Mouse (Mus musculus) hindbrain, embryonic 13.5 days (tissue): ENCODE results near the gene Kcnj12. TPM values are rescaled to one million over a fixed set of nuclear protein-coding genes. Genes with fewer than 3 reads are reported as not detected.

Experiments
- ATAC-seq: fragments of 200-750 bp; cut with Nextera tagmentation; 2 replicates; pipeline ENCODE4 v1.8.0; 2017; ENCODE audit warnings: moderate TSS enrichment; ENCODE audit not compliant: low FRiP score
- H3K27ac ChIP-seq: fragments of 300-500 bp; sonication (generic); 2 replicates; pipeline ENCODE4 v1.5.1; 2015; ENCODE audit warnings: inconsistent platforms, mild to moderate bottlenecking, moderate library complexity
- H3K27me3 ChIP-seq: fragments of 300-500 bp; sonication (generic); 2 replicates; pipeline ENCODE4 v1.6.1; 2015; ENCODE audit warnings: mild to moderate bottlenecking, inconsistent platforms
- H3K36me3 ChIP-seq: fragments of 300-500 bp; sonication (generic); 2 replicates; pipeline ENCODE4 v1.6.1; 2015; ENCODE audit warnings: mild to moderate bottlenecking, inconsistent platforms
- H3K4me1 ChIP-seq: fragments of 300-500 bp; sonication (generic); replicated peaks from 2 replicates; pipeline ENCODE4 v1.6.1; 2015; ENCODE audit warnings: inconsistent platforms
- H3K4me2 ChIP-seq: fragments of 300-500 bp; sonication (generic); 2 replicates; pipeline ENCODE4 v1.6.1; 2015; ENCODE audit warnings: inconsistent platforms, mild to moderate bottlenecking, moderate library complexity
- H3K4me3 ChIP-seq: fragments of 300-500 bp; sonication (generic); 2 replicates; pipeline ENCODE4 v1.5.1; 2015; ENCODE audit warnings: mild to moderate bottlenecking, inconsistent platforms
- H3K9ac ChIP-seq: fragments of 300-500 bp; sonication (generic); 2 replicates; pipeline ENCODE4 v1.6.1; 2015; ENCODE audit warnings: mild to moderate bottlenecking, inconsistent platforms
- H3K9me3 ChIP-seq: fragments of 300-500 bp; sonication (generic); 2 replicates; pipeline ENCODE4 v1.6.1; 2016; ENCODE audit warnings: inconsistent platforms
- WGBS: fragments of 180-500 bp; shearing (Covaris S2); methylation state at CpG from one replicate; pipeline ENCODE4 v1.1.7; 2015; 5-methylcytosine and 5-hydroxymethylcytosine counted together
- polyA plus RNA-seq: library from polyadenylated mRNA; unstranded; fragments of >200 nt; fragmentation: Nextera tagmentation; extraction: Ambion mirVana; gene quantifications from 2 replicates; pipeline ENCODE4 v1.2.1, GENCODE M21; 2015

Kcnj12 gene
- polyA plus RNA-seq, 1 experiment from 2014 or later, result 3.8 TPM

DNA sequence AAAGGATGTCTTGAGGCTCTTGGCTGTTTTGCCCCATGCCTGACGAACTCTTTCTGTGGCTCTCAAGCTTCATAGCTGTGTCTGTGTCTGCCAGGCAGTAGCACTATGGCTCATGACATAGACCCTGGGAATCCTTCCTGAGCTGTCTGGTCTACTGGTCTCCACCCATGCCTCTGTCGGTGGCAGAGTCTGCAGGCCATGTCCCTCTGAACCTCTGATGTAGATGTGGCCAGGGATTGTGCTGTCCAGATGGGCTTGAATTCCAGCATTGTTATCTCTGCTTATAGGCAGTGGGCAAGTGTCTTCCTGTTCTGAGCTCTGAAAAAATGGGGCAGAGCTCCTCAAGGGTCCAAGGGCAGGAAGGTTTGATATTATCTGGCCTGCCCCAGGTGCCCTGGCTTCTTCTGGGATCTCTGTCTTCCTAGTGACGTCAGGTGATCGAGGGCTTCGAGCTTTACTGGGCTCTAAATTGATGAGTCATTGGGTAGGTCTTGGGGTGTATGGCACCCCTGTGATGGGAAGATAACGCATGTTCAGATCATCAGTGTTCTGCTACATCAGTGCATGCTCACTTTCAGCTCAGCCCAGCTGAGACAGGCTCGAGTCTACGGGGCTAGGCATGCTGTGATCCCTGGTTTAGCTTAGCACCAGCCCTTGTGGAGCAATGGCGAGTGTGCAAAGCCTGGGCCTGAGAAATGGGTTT is 44.9 kb downstream of the Kcnj12 start:
- Histone ChIP-seq H3K27ac (no peak overlapping the region), H3K4me2 (no peak overlapping the region), H3K36me3 (peaks cover 3% of the 10 kb centered on the region), H3K27me3 (0 out of 2 replicates have a peak, but pooled peaks cover under 1% of the 10 kb centered on the region), H3K9ac (no peak overlapping the region), H3K4me1 (peaks cover 7% of the 10 kb centered on the region; the same call in 1 of the 2 replicates), H3K9me3 (no peaks in the 10 kb centered on the region), H3K4me3 (no peak overlapping the region)
- ATAC-seq, result no peak
- 90% methylated on average over 9 of the region's 9 CpGs for WGBS

- no peak overlapping the region for H3K4me2 ChIP-seq
- WGBS, result 85% methylated on average over 10 of the region's 10 CpGs
- H3K4me3 ChIP-seq, result no peak overlapping the region
- H3K27ac ChIP-seq, result no peak overlapping the region
- no peak overlapping the region for H3K9ac ChIP-seq
- H3K4me1 ChIP-seq, result peaks cover 7% of the 10 kb centered on the region; the same call in 1 of the 2 replicates
- no peaks in the 10 kb centered on the region for H3K27me3 ChIP-seq
- no peak for ATAC-seq
- no peaks in the 10 kb centered on the region for H3K9me3 ChIP-seq
- peaks cover 3% of the 10 kb centered on the region for H3K36me3 ChIP-seq
Observed at GRCm38 (mm10) chr11:61068866-61069265, 46.5 kb downstream of the Kcnj12 start.

- Histone ChIP-seq H3K4me2 (no peak overlapping the region), H3K4me1 (peaks cover 7% of the 10 kb centered on the region; the same call in 1 of the 2 replicates), H3K4me3 (no peak overlapping the region), H3K9me3 (no peaks in the 10 kb centered on the region), H3K9ac (no peak overlapping the region), H3K36me3 (peaks cover 3% of the 10 kb centered on the region), H3K27me3 (no peaks in the 10 kb centered on the region), H3K27ac (no peak overlapping the region)
- 98% methylated on average over 18 of the region's 18 CpGs for WGBS
- no peak for ATAC-seq
Observed at GRCm38 (mm10) chr11:61069645-61070044, 47.3 kb downstream of the Kcnj12 start.

GRCm38 (mm10) chr11:61074646-61075317 is 52.4 kb downstream of the Kcnj12 start:
- Histone ChIP-seq H3K4me1 (peaks cover 7% of the 10 kb centered on the region; the same call in 1 of the 2 replicates), H3K27me3 (no peaks in the 10 kb centered on the region)
- WGBS, result 85% methylated on average over 5 of the region's 5 CpGs

GRCm38 (mm10) chr11:61075361-61076326 is 53.3 kb downstream of the Kcnj12 start:
- Histone ChIP-seq H3K27me3 (no peaks in the 10 kb centered on the region), H3K9me3 (no peaks in the 10 kb centered on the region), H3K4me3 (no peak overlapping the region), H3K4me2 (no peak overlapping the region), H3K9ac (no peak overlapping the region), H3K36me3 (no peaks in the 10 kb centered on the region), H3K4me1 (peaks cover 7% of the 10 kb centered on the region; the same call in 1 of the 2 replicates), H3K27ac (no peak overlapping the region)
- no peak for ATAC-seq
- 86% methylated on average over 15 of the region's 15 CpGs for WGBS

More at GRCm38 (mm10) chr11:61074646-61075317, 52.4 kb downstream of the Kcnj12 start:
- no peaks in the 10 kb centered on the region; the same call in 1 of the 2 replicates for H3K36me3 ChIP-seq
- no peak overlapping the region for H3K4me2 ChIP-seq
- no peak for ATAC-seq
- no peak overlapping the region for H3K4me3 ChIP-seq
- no peak overlapping the region for H3K27ac ChIP-seq
- H3K9ac ChIP-seq, result no peak overlapping the region
- no peaks in the 10 kb centered on the region for H3K9me3 ChIP-seq

- Histone ChIP-seq H3K36me3 (no peaks in the 10 kb centered on the region), H3K9ac (no peak overlapping the region), H3K4me3 (no peak overlapping the region), H3K4me1 (no peaks in the 10 kb centered on the region), H3K27ac (no peak overlapping the region), H3K4me2 (no peak overlapping the region), H3K9me3 (no peaks in the 10 kb centered on the region), H3K27me3 (0 out of 2 replicates have a peak, but pooled peaks cover 9% of the 10 kb centered on the region)
- WGBS, result 93% methylated on average over 2 of the region's 2 CpGs
- no peak for ATAC-seq
Observed at GRCm38 (mm10) chr11:61081624-61082023, 59.3 kb downstream of the Kcnj12 start.

- H3K27me3 ChIP-seq, result no peaks in the 10 kb centered on the region
- H3K36me3 ChIP-seq, result no peaks in the 10 kb centered on the region
- H3K9me3 ChIP-seq, result peaks cover 4% of the 10 kb centered on the region; the same call in 1 of the 2 replicates
- WGBS, result 79% methylated on average over 7 of the region's 7 CpGs
- H3K9ac ChIP-seq, result 0 out of 2 replicates have a peak overlapping the region, but pooled peaks have one; percentile 9
- H3K27ac ChIP-seq, result no peak overlapping the region
- no peak overlapping the region for H3K4me3 ChIP-seq
- peaks cover 7% of the 10 kb centered on the region; the same call in 1 of the 2 replicates for H3K4me1 ChIP-seq
- H3K4me2 ChIP-seq, result no peak overlapping the region
- no peak for ATAC-seq
Observed at GRCm38 (mm10) chr11:61090195-61090594, 67.8 kb downstream of the Kcnj12 start.

DNA sequence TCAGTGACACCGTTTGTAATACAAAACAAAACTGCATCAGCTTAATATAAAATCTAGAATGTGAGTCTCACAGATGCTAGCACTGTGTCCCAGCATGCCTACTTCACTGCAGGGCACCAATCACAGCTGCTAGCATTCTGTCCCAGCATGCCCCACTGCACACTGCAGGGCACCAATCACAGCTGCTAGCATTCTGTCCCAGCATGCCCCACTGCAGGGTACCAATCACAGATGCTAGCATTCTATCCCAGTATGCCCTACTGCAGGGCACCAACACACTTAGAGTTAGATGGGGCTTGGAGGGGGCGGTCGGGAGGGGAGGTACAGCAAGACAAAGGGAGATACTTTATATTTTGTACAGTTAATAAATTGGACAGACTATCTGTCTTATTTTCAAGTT is 68.8 kb downstream of the Kcnj12 start:
- Histone ChIP-seq H3K36me3 (no peaks in the 10 kb centered on the region), H3K4me3 (no peak overlapping the region), H3K4me2 (no peak overlapping the region), H3K9me3 (peaks cover 4% of the 10 kb centered on the region; the same call in 1 of the 2 replicates), H3K27me3 (no peaks in the 10 kb centered on the region), H3K9ac (no peak overlapping the region), H3K27ac (no peak overlapping the region), H3K4me1 (peaks cover 7% of the 10 kb centered on the region; the same call in 1 of the 2 replicates)
- 72% methylated on average over 3 of the region's 3 CpGs for WGBS
- 0 out of 2 replicates have a peak, but pooled peaks have one; percentile 59 for ATAC-seq

DNA sequence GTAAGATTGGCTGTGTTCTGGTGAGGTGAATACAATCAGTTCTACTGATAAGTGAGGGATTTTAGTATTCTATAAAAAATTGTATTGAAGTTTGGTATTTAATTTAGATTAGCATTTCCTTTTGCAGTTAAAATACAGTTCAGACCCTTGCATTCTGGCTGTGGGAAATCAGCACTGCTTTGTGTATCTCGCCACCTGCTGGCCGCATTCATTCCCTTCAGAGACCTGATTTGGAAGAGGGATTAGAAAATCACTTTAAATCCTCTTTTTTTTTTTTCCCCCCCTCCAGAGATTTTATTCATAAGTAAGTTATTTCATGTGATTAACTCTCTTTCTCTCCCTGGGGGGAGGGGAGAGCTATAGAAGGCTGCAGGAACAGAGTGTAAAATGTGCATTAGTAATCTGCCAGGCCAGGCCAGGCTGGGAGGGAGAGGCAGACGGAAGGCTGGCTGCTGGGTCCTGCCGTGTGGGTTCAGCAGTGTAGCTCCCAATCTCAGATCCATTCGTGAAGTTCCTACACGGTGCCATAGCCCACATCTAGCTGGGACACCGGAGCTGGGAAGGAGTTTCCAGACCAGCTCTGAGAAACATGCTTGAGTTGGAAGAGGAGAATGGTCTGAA is 69.4 kb downstream of the Kcnj12 start:
- Histone ChIP-seq H3K4me1 (peaks cover 7% of the 10 kb centered on the region; the same call in 1 of the 2 replicates), H3K9ac (0 out of 2 replicates have a peak overlapping the region, but pooled peaks have one; percentile 36), H3K36me3 (no peaks in the 10 kb centered on the region), H3K4me3 (no peak overlapping the region), H3K4me2 (no peak overlapping the region), H3K27ac (no peak overlapping the region), H3K9me3 (peaks cover 4% of the 10 kb centered on the region; the same call in 1 of the 2 replicates), H3K27me3 (no peaks in the 10 kb centered on the region)
- no peak for ATAC-seq
- WGBS, result 25% methylated on average over 7 of the region's 7 CpGs

DNA sequence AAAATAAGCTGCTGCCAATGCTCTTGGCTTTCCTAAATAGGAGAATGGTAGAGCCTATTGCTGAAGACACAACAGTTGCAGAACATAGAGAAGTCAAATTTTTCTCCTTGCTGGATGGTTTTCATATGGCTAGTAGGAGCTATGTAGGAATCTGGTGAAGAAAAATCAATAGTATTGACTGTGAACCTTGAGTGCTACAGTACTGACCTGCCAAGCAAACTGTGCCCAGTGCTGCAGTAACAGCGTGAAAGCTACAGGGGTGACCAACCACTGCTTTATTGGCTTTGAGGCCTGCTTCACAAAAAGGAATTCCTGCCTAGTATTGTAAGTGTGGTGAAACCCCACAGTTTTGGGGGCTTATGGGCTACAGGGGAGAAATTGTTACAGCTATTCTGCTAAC is 75.7 kb downstream of the Kcnj12 start:
- H3K4me1 ChIP-seq, result 0 out of 2 replicates have a peak, but pooled peaks cover 3% of the 10 kb centered on the region
- no peak overlapping the region for H3K4me2 ChIP-seq
- H3K9me3 ChIP-seq, result peaks cover 4% of the 10 kb centered on the region; the same call in 1 of the 2 replicates
- H3K4me3 ChIP-seq, result no peak overlapping the region
- H3K9ac ChIP-seq, result no peak overlapping the region
- H3K27me3 ChIP-seq, result no peaks in the 10 kb centered on the region
- 66% methylated on average over 1 of the region's 1 CpGs for WGBS
- ATAC-seq, result no peak
- H3K27ac ChIP-seq, result no peak overlapping the region
- no peaks in the 10 kb centered on the region for H3K36me3 ChIP-seq
